ENCODE assay signal across 8 mouse cellular contexts in the genomic region with DNA sequence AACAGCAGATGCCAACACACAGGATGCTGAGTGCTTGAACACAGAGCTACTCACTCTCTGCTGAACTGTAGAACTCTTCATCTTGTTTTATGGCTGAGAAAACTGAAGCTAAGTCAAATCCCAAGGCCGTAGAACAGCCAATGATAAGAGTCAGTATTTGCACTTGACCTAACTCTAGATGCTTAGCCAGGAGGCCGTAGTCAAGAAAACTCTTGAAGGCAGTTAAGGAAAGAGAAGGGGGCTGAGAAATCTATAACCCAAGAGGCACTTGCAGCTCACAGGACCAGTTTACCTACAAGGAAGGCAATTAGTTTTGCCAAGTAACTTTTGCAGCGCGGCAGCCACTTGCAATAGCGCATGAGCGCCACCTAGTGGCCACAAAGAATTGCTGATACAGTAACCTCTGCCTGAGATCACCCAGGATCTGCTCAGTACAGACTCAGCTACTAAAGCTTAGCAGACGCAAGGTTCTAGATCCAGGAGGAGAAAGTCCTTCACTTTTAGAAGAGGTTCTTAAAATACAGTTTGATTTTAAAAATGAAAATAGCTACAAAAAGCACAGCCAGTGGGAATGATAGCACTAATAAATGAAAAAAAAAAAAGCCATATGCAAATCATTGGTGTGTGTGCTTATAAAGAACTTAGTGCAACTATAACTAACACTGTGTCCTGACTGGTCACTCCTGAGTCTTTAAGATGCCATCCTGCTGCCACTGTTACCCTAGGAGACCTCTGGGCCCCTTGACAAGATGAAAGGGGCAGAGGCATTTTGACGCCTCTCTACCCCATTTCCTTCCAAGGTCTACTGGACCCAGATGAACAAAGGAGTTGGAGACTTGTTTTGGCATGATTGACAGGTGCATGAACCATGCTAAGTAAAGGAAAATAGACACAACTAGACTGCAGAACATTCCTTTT.
A peak's percentile ranks its signal among the peaks of the same experiment; 100 is the strongest.
DNase-seq lines count a peak whose midpoint lies in the region; ATAC-seq and TF ChIP-seq lines count a peak whose summit lies in the region.

No protein-coding gene starts in this region.

- TF ChIP-seq EP300 in lung, postnatal 0 days (IDR thresholded peaks at IDR 0.05): no peak

- peaks cover 27% of the 10 kb centered on the region for H3K27me3 ChIP-seq in E14TG2a.4 (ENCODE audit: insufficient read depth, low read length)
- no peaks in the 10 kb centered on the region for H3K27me3 ChIP-seq in lung, postnatal 0 days (replicated peaks; ENCODE audit: insufficient read depth, low read length)

- peak; percentile 71 for ATAC-seq in granulocyte monocyte progenitor cell, adult 5-6 weeks (replicated peaks; ENCODE audit: poor library complexity, severe bottlenecking)
- peak; percentile 66 for ATAC-seq in lung, postnatal 0 days

- H3K4me3 ChIP-seq in E14TG2a.4 (replicated peaks; ENCODE audit: low read length): no peak overlapping the region
- no peak overlapping the region for H3K4me3 ChIP-seq in layer of hippocampus, adult 2 months
- H3K4me3 ChIP-seq in lung, postnatal 0 days (ENCODE audit: low read depth, low read length): no peak overlapping the region

- no peaks in the 10 kb centered on the region for H3K9me3 ChIP-seq in E14TG2a.4 (ENCODE audit: low read length)
- no peaks in the 10 kb centered on the region for H3K9me3 ChIP-seq in lung, postnatal 0 days (ENCODE audit: low read length)

- WGBS in lung, postnatal 0 days: 20% methylated on average over 8 of the region's 8 CpGs

- H3K9ac ChIP-seq in lung, postnatal 0 days (replicated peaks; ENCODE audit: low read depth): no peak overlapping the region

- TF ChIP-seq CTCF in E14TG2a.4 (conservative IDR thresholded peaks at IDR 0.05; ENCODE audit: low read length): peak; percentile 86
- peak; percentile 99 for TF ChIP-seq CTCF in layer of hippocampus, adult 2 months (conservative IDR thresholded peaks at IDR 0.05)
- TF ChIP-seq CTCF in lung, postnatal 0 days (IDR thresholded peaks at IDR 0.05): peak; percentile 99

- DNase-seq in adrenal gland, adult 18-20 months (ENCODE audit: low spot score in 2 of 2): peak; percentile 76 to 80
- DNase-seq in embryo, embryonic 10.5 days (ENCODE audit: low spot score): peak; percentile 89
- peak; percentile 49 to 80 for DNase-seq in layer of hippocampus, adult 2 months (ENCODE audit: low spot score in 2 of 2)
- DNase-seq in lung, postnatal 0 days (ENCODE audit: low spot score): peak; percentile 94
- peak; percentile 72 for DNase-seq in right cerebral cortex, postnatal 25 days
- DNase-seq in urinary bladder, postnatal 14 days (ENCODE audit: low spot score): peak; percentile 89

- no peaks in the 10 kb centered on the region for H3K36me3 ChIP-seq in E14TG2a.4 (ENCODE audit: insufficient read depth, low read length)
- H3K36me3 ChIP-seq in lung, postnatal 0 days (ENCODE audit: insufficient read depth, low read length): no peaks in the 10 kb centered on the region

- peaks cover 42% of the 10 kb centered on the region for H3K4me1 ChIP-seq in E14TG2a.4 (replicated peaks; ENCODE audit: low read depth, low read length)
- no peaks in the 10 kb centered on the region for H3K4me1 ChIP-seq in lung, postnatal 0 days (ENCODE audit: insufficient read depth, low read depth, low read length)

- H3K27ac ChIP-seq in layer of hippocampus, adult 2 months: no peak overlapping the region
- H3K27ac ChIP-seq in lung, postnatal 0 days (ENCODE audit: low read length): no peak overlapping the region

- H3K4me2 ChIP-seq in lung, postnatal 0 days (replicated peaks; ENCODE audit: low read depth, low read length): no peak overlapping the region
